Mouse (Mus musculus) urinary bladder, postnatal 36 days (tissue): ENCODE data around the gene Krtap19-5.

Experiments used
- DNase-seq, 2 experiments: peaks; one replicate each; pipeline ENCODE4 v3.0.0; 2022; ENCODE audit warnings: low spot score in 2 of 2, mixed read lengths in 1 of 2

Gene Krtap19-5

GRCm38 (mm10) chr16:88896357-88896756 is at the start of gene Krtap19-5:
Gene Krtap19-5, minus strand, starts transcription at chr16:88896457.
- DNase-seq = no peak

GRCm38 (mm10) chr16:88941106-88941505 is 44.8 kb upstream of the Krtap19-5 start:
- no peak for DNase-seq

GRCm38 (mm10) chr16:88938252-88938651 is 42.0 kb upstream of the Krtap19-5 start:
- DNase-seq = no peak

- DNase-seq = no peak
These were observed 35.9 kb upstream of the Krtap19-5 start, which contains the start of gene Krtap19-9b for GRCm38 (mm10) chr16:88932165-88932564. Gene Krtap19-9b, minus strand, starts transcription at chr16:88932265.

- no peak for DNase-seq
These were observed 9.4 kb downstream of the Krtap19-5 start for GRCm38 (mm10) chr16:88886870-88887269.

GRCm38 (mm10) chr16:88884989-88885388 is 11.3 kb downstream of the Krtap19-5 start, which contains the start of gene Krtap19-4:
Gene Krtap19-4, minus strand, starts transcription at chr16:88885089.
- DNase-seq = no peak

- DNase-seq = no peak
These were observed 18.3 kb downstream of the Krtap19-5 start, which contains the start of gene Krtap19-3 for GRCm38 (mm10) chr16:88877938-88878337. Gene Krtap19-3, minus strand, starts transcription at chr16:88878038.

GRCm38 (mm10) chr16:88874169-88874568 is 22.1 kb downstream of the Krtap19-5 start, which contains the start of gene Krtap19-2:
Gene Krtap19-2, minus strand, starts transcription at chr16:88874269.
- no peak for DNase-seq

- DNase-seq = no peak
These were observed 26.9 kb downstream of the Krtap19-5 start, which contains the start of gene Krtap19-1 for GRCm38 (mm10) chr16:88869311-88869710. Gene Krtap19-1, minus strand, starts transcription at chr16:88869411.

- DNase-seq = no peak
These were observed 31.3 kb downstream of the Krtap19-5 start for GRCm38 (mm10) chr16:88864887-88865407.

- DNase-seq = no peak
These were observed 44.8 kb downstream of the Krtap19-5 start for GRCm38 (mm10) chr16:88851450-88851849.

- no peak for DNase-seq
These were observed 47.7 kb downstream of the Krtap19-5 start for GRCm38 (mm10) chr16:88848558-88848957.

- no peak for DNase-seq
These were observed 48.9 kb downstream of the Krtap19-5 start for GRCm38 (mm10) chr16:88847363-88847762.
